Mouse (Mus musculus): ENCODE data around the gene Rasal1.

The Rasal1 gene

DNA sequence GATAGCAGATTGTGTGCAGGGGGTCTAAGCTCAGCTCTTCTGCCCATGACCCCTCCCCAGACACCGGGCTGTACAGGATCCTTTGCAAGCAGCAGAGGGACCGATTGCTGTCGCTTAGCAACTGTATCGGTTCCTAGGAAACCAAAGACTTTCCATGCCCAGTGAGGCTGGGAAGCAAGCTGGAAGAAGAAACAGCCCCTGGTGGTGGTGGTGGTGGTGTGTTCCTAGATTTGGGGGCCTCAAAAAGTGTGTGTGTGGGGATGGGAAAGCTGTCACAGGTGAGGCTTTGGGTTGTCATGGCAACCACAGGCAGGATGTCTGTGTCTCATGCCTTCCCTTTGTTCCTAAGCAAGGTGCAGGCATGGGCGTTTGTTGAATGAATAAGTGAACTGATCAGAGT, 12.2 kb downstream of the Rasal1 start:
- DNase-seq: no peak

DNA sequence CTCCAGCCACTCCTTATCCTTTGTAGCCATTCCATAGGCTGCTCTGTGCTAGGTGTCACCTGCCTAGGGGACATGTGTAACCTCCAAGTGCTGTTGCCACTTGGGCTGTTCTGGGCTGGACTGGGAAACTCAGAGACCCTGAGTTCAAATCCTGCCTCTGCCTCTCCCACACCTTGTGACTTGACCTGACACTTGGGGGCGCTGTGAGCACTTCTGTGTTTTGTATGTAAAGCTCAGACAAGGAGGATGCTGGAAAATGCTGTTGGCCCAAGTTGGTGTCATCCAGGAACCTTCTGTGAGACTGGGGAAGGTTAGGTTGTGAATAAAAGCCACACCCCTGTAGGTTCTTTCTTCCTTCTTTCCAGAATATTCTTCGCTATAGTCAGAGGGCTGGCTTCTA, 16.3 kb downstream of the Rasal1 start:
- DNase-seq: no peak

DNA sequence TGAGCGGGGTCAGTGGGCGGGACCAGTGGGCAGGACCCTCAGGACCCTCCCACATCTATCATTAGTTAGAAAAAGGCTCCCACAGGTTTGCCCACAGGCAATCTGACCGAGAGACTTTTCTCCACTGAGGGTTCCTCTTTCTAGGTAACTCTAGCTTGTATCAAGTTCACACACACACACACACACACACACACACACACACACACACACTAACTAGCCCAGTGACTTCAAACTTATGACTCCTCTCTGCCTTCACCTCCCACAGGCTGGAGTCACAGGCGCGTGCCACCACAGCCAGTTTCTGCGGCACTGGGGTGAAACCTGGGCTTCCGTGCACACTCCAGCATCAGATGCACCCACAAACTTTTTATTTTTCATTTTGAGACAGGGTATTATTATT, 20.1 kb downstream of the Rasal1 start:
- DNase-seq: no peak

DNA sequence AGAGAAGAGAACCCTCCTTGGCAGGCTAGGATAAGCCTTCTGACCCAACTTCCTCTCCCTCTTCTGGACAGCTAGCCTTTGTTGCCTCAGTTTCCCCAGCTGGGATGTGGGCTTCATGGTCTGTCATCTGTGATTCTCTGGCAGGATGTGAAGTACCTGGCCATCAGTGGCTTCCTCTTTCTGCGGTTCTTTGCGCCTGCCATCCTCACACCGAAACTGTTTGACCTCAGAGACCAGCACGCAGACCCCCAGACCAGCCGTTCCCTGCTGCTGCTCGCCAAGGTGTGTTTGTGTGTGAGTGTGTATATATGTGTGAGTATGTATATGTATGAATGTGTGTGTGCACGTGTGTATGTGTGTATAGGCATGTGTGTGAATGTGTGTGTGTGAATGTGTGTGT, 21.5 kb downstream of the Rasal1 start:
- DNase-seq: no peak

DNA sequence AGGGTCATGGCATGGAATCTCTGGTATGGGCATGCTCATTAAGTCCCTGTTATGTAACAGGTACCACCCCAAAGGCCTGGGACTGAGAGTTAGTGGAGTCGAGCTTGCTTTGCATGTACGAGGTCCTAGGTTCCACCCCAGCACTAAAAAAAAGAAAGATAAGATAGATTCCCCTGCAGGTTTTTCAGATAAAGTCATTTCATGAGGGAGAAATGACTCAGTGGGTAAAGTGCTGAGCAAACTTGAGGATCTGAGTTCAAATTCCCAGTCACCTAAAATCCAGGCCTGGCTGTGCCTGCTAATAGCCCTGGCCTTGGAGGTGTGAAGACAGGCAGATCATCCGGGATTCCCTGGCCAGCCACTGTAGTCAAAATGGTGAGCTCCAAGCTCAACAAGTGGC, 23.3 kb downstream of the Rasal1 start:
- no peak for DNase-seq

DNA sequence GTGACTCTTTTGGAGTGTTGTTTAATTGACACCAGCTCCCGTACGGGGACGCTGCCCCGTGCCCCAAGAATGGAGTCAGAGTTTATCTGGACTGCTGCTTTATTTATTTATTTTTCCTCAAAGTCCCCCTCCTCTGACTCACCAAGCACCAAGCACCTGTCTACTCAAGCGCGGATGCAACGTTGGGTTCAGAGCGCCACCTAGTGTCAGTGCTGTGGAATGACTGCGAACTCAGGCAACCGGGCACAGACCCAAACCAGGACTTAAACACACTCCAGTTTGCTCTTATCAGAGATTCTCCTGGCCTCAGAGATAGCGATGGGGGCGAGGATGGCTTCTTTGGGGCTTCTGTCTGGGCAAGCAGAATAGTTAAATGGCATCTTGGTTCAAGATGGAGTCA, 25.0 kb downstream of the Rasal1 start:
- DNase-seq: peak; percentile 56

DNA sequence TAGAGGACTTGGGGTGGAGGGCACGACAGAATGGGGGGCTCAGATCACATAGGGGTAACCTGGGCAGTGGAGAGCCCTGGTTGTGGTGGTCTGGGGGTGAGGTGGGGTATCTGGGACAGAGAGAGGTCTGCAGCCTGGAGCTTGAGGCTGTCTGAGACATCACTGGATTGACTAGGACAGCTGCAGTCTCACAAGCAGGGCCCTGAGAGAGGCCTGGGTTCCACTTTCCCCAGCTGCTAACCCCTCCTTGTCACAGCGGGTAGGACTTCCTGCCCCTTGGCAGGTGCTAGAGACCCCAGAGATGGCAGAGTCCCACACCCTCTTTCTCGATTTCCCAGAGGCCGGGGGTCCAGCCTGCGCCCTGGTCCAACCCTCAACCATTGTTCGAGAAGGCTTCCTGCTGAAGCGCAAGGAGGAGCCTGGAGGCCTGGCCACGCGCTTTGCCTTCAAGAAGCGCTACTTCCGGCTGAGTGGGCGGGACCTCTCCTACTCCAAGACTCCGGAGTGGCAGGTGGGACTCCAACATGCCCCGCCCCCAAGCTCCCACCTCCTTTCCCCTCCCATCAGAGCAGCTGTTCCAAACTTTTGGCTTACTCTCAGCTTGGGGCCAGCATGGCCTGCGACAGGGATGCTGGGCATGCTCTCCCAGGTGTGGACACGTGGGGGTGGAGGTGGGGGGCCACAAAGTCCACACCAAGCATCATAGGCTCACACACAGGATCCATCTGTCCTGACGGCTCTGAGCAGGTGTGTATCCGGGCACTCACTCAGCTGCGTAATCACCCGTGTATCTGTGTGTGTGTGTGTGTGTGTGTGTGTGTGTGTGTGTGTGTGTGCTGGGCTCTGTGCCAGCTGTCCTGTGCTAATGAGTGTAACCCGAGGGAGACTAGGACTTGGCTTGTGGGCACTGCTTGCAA, 25.9 kb downstream of the Rasal1 start:
- no peak for DNase-seq

DNA sequence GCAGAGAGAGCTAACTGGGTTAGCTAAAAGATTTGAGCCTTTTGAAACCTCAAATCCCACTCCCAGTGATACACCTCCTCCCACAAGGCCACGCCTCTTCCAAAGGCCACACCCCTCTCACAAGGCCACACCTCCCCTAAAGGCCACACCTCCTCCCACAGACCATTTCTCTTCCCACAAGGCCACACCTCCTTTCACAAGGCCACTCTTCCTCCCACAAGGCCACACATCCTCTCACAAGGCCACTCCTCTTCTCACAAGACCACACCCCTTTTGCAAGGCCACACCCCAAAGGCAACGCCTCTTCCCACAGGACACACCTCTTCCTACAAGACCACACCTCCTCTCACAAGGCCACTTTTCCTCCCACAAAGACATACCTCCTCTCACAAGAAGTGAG, 28.9 kb downstream of the Rasal1 start:
- peak; percentile 24 for DNase-seq

DNA sequence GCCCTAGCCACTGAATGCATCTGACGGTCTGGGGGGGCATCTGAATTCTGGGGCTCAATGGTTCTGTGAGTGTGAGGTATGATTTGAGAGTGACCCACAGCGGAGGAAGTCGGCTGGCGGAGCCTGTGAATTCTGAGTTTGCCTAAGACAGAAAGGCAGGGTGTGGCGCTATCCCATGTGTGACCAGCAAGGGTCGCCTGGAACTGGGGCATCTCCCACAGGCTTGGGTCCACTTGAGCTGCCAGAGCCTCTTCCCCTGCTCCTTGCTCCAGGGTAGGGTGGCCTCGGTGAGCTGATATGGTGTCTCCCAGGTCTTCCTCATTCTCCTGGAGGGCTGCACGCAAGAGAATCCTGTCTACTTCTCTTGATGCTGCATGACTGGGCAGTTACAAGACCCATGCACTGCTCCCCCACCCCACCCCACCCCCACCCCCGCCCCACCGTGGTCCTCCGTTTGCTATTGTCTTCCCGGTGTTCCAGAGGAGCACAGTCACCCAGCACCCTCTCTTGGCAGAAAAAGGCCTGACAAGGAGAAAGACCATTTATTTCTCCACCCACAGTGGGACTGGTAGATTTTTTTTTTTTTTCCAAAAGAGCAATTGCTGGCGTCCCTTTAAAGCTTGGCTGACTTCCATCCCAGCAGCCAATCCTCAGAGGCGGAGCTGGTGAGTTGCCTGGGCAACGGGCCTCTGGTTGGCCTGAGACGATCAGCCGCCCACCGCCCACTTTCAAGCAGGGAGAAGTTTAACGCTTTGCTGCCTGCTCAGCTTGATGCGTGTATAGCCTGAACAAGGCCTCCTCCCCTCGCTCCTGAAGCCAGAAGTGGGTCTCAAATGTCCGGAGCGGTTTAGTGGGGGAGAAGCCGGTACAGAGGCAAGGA, 31.3 kb downstream of the Rasal1 start:
- peak; percentile 56 for DNase-seq

DNA sequence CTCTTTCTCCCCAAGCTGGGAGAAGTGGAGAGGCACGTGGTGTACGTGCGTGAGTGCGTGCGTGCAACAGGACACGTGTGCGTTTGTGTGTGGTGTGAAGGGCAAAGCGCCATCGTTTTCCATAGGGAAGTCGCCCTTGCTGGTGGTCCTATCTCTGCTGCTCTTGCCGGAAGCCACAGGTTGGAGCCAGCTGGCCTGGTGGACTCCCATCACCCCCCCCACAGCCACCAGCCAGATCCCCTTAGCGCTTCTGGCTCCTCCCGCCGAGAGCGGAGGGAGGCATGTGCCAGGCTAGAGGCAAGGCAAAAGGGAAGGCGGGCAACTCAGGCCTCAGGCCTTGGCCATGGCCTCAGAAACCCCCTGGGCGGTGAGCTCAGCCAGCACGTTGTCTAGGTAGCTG, 32.3 kb downstream of the Rasal1 start:
- no peak for DNase-seq

DNA sequence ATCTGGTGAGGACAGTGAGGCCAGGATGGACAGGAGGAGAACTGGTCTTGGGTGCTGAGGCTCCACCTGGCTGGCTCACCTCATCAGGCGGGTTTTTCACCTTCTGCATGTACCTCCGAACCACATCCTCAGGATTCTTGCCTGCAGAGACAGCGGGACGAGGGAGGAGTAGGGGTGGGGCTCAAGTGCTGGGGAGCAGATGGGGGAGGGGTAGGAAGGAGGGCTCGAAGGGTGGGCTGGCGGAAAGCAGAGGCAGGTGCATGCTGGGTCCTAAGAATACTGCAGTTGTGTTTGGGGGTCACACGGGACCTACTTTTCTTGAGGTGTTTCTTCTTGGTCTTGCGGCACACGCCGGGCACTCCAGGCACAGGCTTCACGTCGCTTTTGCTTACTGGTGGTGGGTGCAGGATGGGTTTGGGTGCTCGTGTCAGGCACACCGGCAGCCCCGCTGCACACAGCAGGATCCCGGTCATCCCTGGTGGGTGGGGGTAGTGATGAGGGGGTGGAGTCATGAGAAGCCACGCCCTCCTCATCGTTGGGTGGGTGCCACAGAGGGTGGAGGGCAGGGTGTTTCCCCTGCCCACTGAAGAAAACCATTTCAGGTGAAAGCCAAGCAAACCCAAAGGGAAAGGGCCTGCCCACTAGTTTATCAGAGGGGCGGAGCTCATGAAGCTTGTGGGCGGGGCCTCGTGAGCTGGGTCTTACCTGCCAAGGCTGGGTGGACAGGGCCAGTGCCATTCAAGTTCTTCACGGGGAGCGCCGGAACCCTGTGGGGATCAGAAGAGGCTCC, 34.6 kb downstream of the Rasal1 start:
- no peak for DNase-seq

DNA sequence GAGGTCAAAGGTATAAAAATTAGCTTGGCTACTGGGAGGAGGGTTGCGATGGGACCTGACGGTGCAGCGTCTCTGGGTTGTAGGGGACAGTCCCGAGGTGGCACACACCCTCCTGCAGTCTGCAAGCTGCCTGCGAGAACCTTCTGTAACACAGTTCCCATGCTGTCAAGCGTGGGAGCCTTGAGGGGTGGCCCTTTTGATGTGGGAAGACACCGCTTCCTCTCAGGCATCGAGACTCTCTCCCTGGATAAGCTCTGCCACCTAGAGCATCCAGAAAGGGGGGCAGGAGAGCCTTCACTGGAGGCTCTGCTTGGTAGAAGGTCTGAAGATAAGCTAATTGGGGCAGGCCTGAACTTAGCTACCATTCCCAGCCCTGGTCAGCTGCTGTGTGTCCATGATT, 37.1 kb downstream of the Rasal1 start:
- DNase-seq: no peak

DNA sequence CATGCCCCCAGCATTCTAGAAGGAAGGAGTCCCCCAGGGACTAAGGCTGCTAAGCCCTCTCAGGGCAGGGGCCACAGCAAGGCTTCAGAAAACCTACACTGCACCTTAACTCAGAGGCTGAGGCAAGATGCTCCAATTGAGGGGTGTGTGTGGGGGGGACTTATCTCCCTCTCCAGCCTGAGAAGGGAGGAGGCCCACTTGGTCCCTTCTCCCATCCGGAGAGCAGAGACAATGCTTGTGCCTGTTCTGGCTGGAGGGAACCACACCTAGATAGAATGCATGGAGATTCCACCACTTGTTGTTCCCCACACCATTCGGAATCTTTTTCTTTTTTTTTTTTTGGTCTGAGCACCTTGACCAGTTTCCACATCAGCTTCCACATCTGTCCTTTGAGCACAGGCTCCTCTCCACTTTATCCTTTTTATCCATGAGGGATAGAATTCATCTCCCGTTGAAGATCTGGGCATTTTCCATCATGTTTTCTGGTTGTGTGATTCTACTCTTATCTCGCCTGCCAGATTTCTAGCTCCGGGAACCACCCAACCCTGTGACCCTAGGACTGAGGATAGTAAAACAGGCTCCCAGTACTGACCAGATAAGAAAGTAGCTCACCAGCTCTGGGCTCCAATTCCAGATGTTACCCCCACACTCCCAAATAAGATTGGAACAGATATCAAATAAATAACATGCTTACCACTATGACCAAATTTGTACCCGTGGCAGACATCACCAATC, 38.3 kb downstream of the Rasal1 start:
- no peak for DNase-seq

DNA sequence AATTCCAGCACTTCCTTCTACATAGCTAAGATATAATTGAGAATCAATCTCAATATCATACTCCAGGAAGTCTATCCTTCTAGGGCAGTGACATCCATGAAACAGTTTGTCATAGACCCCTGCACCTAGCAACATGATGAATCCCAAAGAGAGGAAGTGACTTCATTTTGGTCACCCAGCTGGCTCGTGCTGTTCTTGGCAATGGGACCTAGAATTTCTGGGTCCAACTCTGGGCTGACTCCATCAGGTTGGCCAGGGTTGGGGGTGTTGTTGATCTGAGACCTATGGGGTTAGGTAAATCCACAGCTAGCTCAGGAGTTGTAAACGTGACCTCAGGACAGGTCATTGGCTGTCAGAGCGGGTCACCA, 38.9 kb downstream of the Rasal1 start:
- no peak for DNase-seq

DNA sequence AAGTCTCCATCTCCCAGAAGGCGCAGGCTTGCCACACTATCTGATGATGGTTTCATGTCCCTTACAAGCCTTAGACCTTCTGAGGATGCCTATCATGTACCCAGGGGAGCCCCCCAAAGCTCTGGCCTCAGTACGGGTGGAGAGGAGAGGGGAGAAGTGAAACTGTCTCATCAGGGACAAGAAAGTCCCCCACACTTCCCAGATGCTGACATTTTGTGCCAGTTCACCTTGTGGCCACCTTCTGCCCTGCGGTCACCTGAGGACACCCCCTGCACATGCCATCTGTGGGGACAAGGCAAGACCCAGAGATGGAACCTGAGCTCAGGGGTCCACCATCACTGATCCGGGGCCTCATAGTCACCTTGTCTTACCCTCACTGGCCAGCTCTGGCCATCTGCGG, 39.3 kb downstream of the Rasal1 start:
- no peak for DNase-seq

DNA sequence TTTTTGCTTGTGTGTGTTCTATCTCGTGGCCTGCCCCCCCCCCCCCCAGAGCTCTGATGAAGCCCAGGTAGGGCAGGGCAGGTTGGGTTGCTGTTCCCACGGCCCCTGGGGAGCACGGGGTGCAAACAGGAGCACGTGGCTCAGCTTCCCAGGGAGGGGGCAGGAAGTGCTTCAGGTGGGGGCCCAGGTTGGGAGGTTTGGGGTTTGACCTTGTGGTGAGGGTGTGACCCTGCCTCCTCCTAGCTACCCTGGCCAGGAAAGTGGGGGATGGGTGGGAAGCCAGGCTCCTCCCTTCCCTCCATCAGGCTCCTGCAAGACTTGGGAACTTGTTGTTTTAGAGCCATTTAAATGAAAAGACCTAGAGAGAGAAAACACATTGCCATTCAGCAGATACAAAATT, 39.8 kb downstream of the Rasal1 start:
- DNase-seq: no peak

DNA sequence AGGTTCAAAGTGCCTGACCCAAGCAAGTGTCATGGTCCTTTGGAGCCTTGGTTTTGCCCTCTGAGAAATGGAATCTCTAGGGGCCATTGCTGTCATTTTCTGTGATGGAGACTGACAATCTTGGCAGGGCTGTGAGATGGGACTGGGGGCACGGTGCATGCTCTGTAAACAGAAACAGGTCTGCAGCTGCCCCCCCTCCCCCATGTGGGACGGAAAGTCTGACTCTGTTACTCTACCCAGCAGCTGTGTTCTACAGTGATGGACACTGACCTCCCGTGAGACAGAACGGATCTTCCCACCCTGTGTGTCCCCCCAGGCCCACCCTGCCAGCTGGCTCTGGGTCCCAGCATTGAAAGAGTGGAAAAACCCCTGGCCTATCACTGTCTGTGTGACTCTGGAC, 41.8 kb downstream of the Rasal1 start:
- DNase-seq: no peak

DNA sequence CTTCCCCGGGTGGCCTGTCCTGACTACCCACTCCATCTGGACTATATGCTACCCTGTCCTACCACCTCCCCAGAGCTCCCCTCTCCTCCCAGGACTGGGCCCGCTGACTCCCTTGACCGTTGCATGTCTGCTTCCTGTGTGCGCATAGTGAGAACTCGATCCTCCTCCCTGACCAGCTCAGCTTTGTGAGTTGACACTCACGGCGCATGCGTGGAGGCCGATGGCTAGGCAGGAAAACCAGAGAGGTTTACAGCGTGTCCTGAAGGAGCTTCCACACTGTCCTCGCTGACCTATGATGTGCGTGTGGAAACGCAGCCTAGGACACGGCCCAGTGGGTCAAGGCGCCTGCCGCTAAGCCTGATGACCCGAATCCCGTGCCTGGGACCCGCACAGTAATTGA, 43.4 kb downstream of the Rasal1 start:
- no peak for DNase-seq

DNA sequence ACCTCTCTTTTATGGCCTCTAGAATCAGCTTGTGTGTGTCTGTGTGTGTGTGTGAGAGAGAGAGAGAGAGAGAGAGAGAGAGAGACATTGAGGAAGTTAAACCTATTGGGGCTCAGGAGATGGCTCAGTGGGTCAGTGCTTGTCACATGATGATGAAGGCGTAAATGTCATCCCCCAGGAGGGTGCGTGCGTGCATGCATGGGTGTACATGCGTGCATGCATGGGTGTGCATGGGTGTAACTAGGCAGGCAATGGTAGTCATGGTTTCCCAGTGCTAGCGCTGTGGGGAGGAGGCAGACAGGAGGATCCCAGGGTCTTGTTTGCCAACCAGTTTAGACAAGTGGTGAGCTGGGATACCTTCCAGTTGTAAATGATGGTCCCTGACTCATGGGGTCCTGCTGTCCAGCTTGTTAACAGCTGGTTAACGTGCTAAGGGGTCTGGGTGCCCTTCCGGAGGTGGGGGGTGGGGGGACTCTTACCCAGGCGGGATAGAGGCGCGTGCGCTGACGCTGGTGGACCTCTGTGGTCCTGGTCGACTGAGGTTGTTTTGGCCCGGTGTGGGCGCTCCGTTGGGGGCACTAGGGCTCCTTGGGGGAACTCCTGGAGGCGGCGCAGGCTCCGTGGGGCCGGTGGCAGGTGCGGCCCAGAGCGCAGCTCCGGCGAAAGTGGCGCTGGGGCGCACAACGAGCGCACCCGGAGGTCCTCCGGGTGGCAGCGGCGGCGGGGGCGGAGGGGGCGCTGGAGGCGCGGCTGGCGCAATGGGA, 45.5 kb downstream of the Rasal1 start:
- DNase-seq: no peak

DNA sequence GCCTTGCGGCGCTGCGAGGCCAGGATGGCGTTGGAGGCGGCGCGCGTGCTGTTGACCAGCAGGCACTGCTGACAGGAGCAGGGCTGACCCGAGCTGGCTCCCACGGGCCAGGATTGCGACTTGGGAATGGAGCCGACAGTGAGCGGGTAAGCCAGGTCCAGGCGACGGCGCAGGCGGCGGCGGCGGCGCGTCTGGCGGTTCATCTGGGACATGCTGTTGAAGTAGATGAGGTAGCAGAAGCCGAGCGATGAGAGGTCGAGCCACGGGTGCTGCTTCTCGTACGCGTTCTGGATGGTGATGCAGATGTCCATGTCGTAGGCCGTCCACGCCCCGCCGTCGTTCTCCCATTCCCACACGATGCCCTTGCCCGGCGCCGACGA, 46.1 kb downstream of the Rasal1 start:
- peak; percentile 50 for DNase-seq

DNA sequence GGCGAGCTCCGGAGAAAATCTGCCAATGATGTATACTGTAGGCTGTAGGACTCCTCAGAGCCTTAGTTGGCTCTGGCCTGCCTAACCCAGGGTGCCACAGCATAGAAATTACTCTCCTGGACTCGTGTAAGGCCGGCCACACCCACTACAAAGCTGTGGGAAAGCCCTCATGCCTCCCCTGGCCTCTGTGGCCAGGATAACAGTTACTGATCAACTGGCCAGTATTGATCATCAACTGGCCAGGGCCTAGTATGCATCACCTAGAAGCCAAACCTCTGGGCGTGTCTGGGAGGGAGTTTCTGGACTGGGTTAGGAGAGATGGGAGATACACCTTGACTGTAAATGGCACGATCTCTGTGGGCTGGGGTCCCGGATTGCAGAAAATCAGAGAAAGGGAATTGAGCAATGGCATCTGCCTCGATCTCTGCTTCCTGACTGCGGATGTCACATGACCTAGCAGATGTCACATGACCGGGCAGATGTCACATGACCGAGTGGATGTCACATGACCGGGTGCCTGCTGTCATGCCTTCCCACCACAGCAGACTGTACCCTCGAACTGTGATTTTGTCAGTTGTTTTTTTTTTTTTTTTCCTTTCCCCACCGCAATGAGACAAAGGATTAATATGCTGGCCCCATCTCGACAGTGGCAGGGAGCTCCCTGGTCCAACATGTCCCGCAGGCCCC, 47.6 kb downstream of the Rasal1 start:
- DNase-seq: peak; percentile 8

Data from cerebellum, adult 11 months (tissue).